Mouse (Mus musculus) right cerebral cortex, adult 18-20 months (tissue): ENCODE measurements around the gene Chuk.

ENCODE experiments used
- DNase-seq: peaks from one replicate; pipeline ENCODE4 v3.0.0; 2022; ENCODE audit warnings: mixed read lengths

Chuk gene

GRCm38 (mm10) chr19:44032046-44032744 is 75.1 kb downstream of the Chuk start:
- DNase-seq = no peak

GRCm38 (mm10) chr19:44030024-44030423 is 77.3 kb downstream of the Chuk start:
- DNase-seq = no peak

GRCm38 (mm10) chr19:44028972-44029371 is 78.3 kb downstream of the Chuk start, which contains the start of gene Cyp2c23:
Gene Cyp2c23 (minus strand): TSS chr19:44029208.
- no peak for DNase-seq

GRCm38 (mm10) chr19:44026956-44027530 is 80.2 kb downstream of the Chuk start:
- no peak for DNase-seq

GRCm38 (mm10) chr19:44024921-44025585 is 82.2 kb downstream of the Chuk start:
- no peak for DNase-seq
